Mouse (Mus musculus): ENCODE data around the gene Scg2.

Gene Scg2

DNA sequence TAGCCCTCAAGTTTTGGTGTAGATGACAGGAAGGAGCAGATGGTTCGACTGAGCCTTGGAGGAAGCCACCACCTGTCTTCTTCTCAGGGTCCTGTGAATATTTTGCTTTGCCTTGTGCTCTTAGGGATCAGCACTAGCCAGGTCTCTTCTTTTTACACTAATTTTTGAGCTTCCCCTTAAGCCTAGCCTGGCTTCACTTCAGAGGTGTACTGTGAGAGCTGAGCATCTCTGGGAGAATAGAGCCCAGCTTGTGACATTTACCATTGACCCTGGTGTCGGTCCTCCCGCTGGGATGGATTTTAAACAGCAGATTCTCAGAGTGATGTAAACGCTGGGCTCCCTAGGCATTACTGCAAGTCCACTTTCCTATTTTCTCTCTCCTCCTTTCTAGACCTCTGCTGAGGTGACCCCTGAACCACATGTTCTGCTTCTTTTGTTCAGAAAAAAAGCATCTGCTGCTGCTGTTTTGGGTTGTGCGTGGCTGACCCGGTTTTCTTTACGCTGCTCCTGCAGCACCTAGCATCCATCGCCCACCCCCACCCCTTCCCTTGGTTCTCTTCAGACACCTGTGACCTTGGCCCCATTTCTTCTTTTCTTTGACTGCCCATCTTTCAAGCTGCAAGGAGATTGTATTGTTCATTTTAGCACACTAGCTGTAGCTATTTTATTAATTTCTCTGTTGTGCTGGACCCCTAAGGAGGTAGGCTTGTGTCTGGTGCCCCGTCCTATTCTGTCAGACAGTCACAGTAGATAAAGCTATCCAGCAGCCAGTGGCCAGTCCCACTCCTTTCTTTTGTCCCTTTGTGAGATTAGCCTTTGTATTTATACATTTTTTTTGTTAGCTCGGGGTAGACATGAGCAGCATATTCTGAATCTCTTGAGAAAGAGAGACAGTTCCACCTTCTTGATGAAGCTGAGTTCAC lies 38.6 kb downstream of the Scg2 start:
- TF ChIP-seq CTCF (conservative IDR thresholded peaks at IDR 0.05; ENCODE audit: low read length), result no peak
- no peak for TF ChIP-seq NANOG (IDR thresholded peaks at IDR 0.05; ENCODE audit: borderline replicate concordance, low read length)
- no peak for TF ChIP-seq POU5F1 (IDR thresholded peaks at IDR 0.05; ENCODE audit: borderline replicate concordance, low read length)
- H3K9me3 ChIP-seq (ENCODE audit: low read length), result no peaks in the 10 kb centered on the region

DNA sequence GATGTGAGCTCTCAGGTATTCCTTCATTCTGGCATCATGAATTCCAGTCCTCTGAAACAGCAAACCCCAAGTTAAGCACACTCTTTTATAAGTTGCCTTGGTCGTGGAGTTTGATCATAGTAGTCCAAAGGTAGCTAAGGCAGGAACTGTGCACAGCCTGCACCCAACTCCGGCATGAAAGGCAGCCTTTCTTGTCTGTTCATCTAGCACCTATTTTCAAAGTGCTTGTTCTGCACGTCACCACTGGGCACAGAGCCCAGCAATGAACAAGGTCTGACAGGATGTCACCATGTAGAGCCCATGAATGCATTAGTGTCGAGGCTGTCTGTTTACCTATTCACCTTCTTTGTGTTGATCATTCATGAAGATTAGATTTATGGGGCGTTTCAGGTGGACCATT lies 39.6 kb downstream of the Scg2 start:
- no peaks in the 10 kb centered on the region for H3K4me1 ChIP-seq (replicated peaks; ENCODE audit: low read depth, low read length)
- no peaks in the 10 kb centered on the region for H3K9me3 ChIP-seq (ENCODE audit: low read length)
- TF ChIP-seq CTCF (conservative IDR thresholded peaks at IDR 0.05; ENCODE audit: low read length), result no peak
- no peak for TF ChIP-seq POU5F1 (IDR thresholded peaks at IDR 0.05; ENCODE audit: borderline replicate concordance, low read length)
- TF ChIP-seq NANOG (IDR thresholded peaks at IDR 0.05; ENCODE audit: borderline replicate concordance, low read length), result no peak

More for the DNA sequence above, 38.6 kb downstream of the Scg2 start:
- Histone ChIP-seq H3K27me3 (ENCODE audit: insufficient read depth, low read length) (no peaks in the 10 kb centered on the region), H3K36me3 (ENCODE audit: insufficient read depth, low read length) (no peaks in the 10 kb centered on the region), H3K4me1 (replicated peaks; ENCODE audit: low read depth, low read length) (no peaks in the 10 kb centered on the region), H3K4me3 (replicated peaks; ENCODE audit: low read length) (no peak overlapping the region)

More for the DNA sequence above, 39.6 kb downstream of the Scg2 start:
- Histone ChIP-seq H3K4me3 (replicated peaks; ENCODE audit: low read length) (no peak overlapping the region), H3K36me3 (ENCODE audit: insufficient read depth, low read length) (no peaks in the 10 kb centered on the region), H3K27me3 (ENCODE audit: insufficient read depth, low read length) (no peaks in the 10 kb centered on the region)

Measured in E14TG2a.4 (cell line).